Mouse (Mus musculus) mature B cell (primary cell): ENCODE results near the gene Rab20.

ENCODE experiments used
- in situ Hi-C: fragments of 300-500 bp; cut with MboI; formaldehyde crosslinking; loops from 2 replicates; pipeline ENCODE4 v1.14.3; 2019

Gene Rab20

GRCm38 (mm10) chr8:11452974-11453373 lies 25.5 kb downstream of the Rab20 start:
- in situ Hi-C loops, result no loop called here

GRCm38 (mm10) chr8:11452559-11452958 lies 26.0 kb downstream of the Rab20 start:
- in situ Hi-C loops, result no loop called here

- in situ Hi-C loops, result no loop called here
Measured at GRCm38 (mm10) chr8:11452152-11452551, 26.4 kb downstream of the Rab20 start.

GRCm38 (mm10) chr8:11450184-11451113 lies 28.1 kb downstream of the Rab20 start:
- in situ Hi-C loops, result no loop called here

- in situ Hi-C loops, result no loop called here
Measured at GRCm38 (mm10) chr8:11447910-11448570, 30.5 kb downstream of the Rab20 start.

- in situ Hi-C loops, result no loop called here
Measured at GRCm38 (mm10) chr8:11445790-11446189, 32.7 kb downstream of the Rab20 start.

GRCm38 (mm10) chr8:11444216-11444615 lies 34.3 kb downstream of the Rab20 start:
- in situ Hi-C loops, result no loop called here

GRCm38 (mm10) chr8:11443611-11444010 lies 34.9 kb downstream of the Rab20 start:
- in situ Hi-C loops, result no loop called here

GRCm38 (mm10) chr8:11441291-11441690 lies 37.2 kb downstream of the Rab20 start:
- in situ Hi-C loops, result no loop called here

- in situ Hi-C loops, result no loop called here
Measured at GRCm38 (mm10) chr8:11437862-11438261, 40.6 kb downstream of the Rab20 start.

- in situ Hi-C loops, result no loop called here
Measured at GRCm38 (mm10) chr8:11430688-11431087, 47.8 kb downstream of the Rab20 start.

GRCm38 (mm10) chr8:11423091-11423490 lies 55.4 kb downstream of the Rab20 start:
- in situ Hi-C loops, result no loop called here

- in situ Hi-C loops, result no loop called here
Measured at GRCm38 (mm10) chr8:11421968-11422367, 56.5 kb downstream of the Rab20 start.

GRCm38 (mm10) chr8:11421105-11421504 lies 57.4 kb downstream of the Rab20 start:
- in situ Hi-C loops, result no loop called here

GRCm38 (mm10) chr8:11419645-11420044 lies 58.9 kb downstream of the Rab20 start:
- in situ Hi-C loops, result no loop called here

- in situ Hi-C loops, result no loop called here
Measured at GRCm38 (mm10) chr8:11419232-11419631, 59.3 kb downstream of the Rab20 start.

- in situ Hi-C loops, result no loop called here
Measured at GRCm38 (mm10) chr8:11417762-11418161, 60.7 kb downstream of the Rab20 start.

- in situ Hi-C loops, result no loop called here
Measured at GRCm38 (mm10) chr8:11415089-11415488, 63.4 kb downstream of the Rab20 start.

GRCm38 (mm10) chr8:11414304-11414703 lies 64.2 kb downstream of the Rab20 start:
- in situ Hi-C loops, result no loop called here

GRCm38 (mm10) chr8:11412450-11412849 lies 66.1 kb downstream of the Rab20 start:
- in situ Hi-C loops, result no loop called here

GRCm38 (mm10) chr8:11411504-11412124 lies 66.9 kb downstream of the Rab20 start:
- in situ Hi-C loops, result no loop called here

GRCm38 (mm10) chr8:11405722-11406481 lies 72.6 kb downstream of the Rab20 start:
- in situ Hi-C loops, result no loop called here
